Mouse (Mus musculus) liver, embryonic 16.5 days (tissue): ENCODE measurements around the gene Gdap2. TPM values are rescaled to one million over a fixed set of nuclear protein-coding genes. Genes with fewer than 3 reads are reported as not detected.

Experiments used
- ATAC-seq: fragments of 200-750 bp; cut with Nextera tagmentation; 2 replicates; pipeline ENCODE4 v1.8.0; 2017; ENCODE audit warnings: low read depth, mild to moderate bottlenecking, moderate number of reproducible peaks, moderate library complexity
- H3K27ac ChIP-seq: fragments of 300-500 bp; sonication (generic); 2 replicates; pipeline ENCODE4 v1.5.1; 2014; ENCODE audit warnings: mild to moderate bottlenecking, low read length
- H3K27me3 ChIP-seq: fragments of 300-500 bp; sonication (generic); 2 replicates; pipeline ENCODE4 v1.6.1; 2014; ENCODE audit warnings: low read depth, low read length, mixed read lengths; ENCODE audit not compliant: control insufficient read depth, insufficient read depth
- H3K36me3 ChIP-seq: fragments of 300-500 bp; sonication (generic); 2 replicates; pipeline ENCODE4 v1.6.1; 2014; ENCODE audit warnings: mild to moderate bottlenecking; ENCODE audit not compliant: control insufficient read depth, insufficient read depth
- H3K4me1 ChIP-seq: fragments of 300-500 bp; sonication (generic); 2 replicates; pipeline ENCODE4 v1.6.1; 2014; ENCODE audit warnings: low read depth, low read length, mixed read lengths; ENCODE audit not compliant: control insufficient read depth
- H3K4me2 ChIP-seq: fragments of 300-500 bp; sonication (generic); 2 replicates; pipeline ENCODE4 v1.6.1; 2014; ENCODE audit warnings: low read depth, low read length, mixed read lengths
- H3K4me3 ChIP-seq: fragments of 300-500 bp; sonication (generic); 2 replicates; pipeline ENCODE4 v1.5.1; 2014; ENCODE audit warnings: low read depth, mild to moderate bottlenecking, low read length
- H3K9ac ChIP-seq: fragments of 300-500 bp; sonication (generic); 2 replicates; pipeline ENCODE4 v1.6.1; 2014; ENCODE audit warnings: low read depth, low read length
- H3K9me3 ChIP-seq: fragments of 300-500 bp; sonication (generic); replicated peaks from 2 replicates; pipeline ENCODE4 v1.6.1; 2016; ENCODE audit warnings: low read length; ENCODE audit not compliant: control insufficient read depth
- WGBS: fragments of 180-500 bp; shearing (Covaris S2); extraction: QIAGEN DNeasy Blood & Tissue Kit; methylation state at CpG from one replicate; pipeline ENCODE4 v1.1.7; 2014; ENCODE audit not compliant: insufficient replicate concordance; 5-methylcytosine and 5-hydroxymethylcytosine counted together
- polyA plus RNA-seq: library from polyadenylated mRNA; unstranded; fragments of >200 nt; fragmentation: Nextera tagmentation; extraction: Ambion mirVana; gene quantifications from 2 replicates; pipeline ENCODE4 v1.2.1, GENCODE M21; 2015

Gene Gdap2
- 17.5 and 18.7 TPM in 2 replicates for polyA plus RNA-seq

GRCm38 (mm10) chr3:100162315-100163105 lies at the start of gene Gdap2, which contains the start of gene Wdr3:
Gene Gdap2 (plus strand): TSS chr3:100162381.
Gene Wdr3 (minus strand): TSS chr3:100162407.
- peak within 1 kb of the TSS; percentile 67 for H3K4me2 ChIP-seq
- no peaks in the 10 kb centered on the region for H3K27me3 ChIP-seq
- H3K36me3 ChIP-seq = peaks cover 3% of the 10 kb centered on the region; the same call in 1 of the 2 replicates
- peak within 1 kb of the TSS; percentile 76 for H3K9ac ChIP-seq
- peak within 1 kb of the TSS; percentile 70 for H3K4me3 ChIP-seq
- ATAC-seq = peak; percentile 97
- under 1% methylated on average over 55 of the region's 55 CpGs for WGBS
- no peaks in the 10 kb centered on the region for H3K9me3 ChIP-seq
- H3K27ac ChIP-seq = peak within 1 kb of the TSS; percentile 92
- H3K4me1 ChIP-seq = peaks cover 13% of the 10 kb centered on the region

GRCm38 (mm10) chr3:100118681-100119080 lies 43.5 kb upstream of the Gdap2 start:
- Histone ChIP-seq H3K36me3 (no peaks in the 10 kb centered on the region), H3K27me3 (no peaks in the 10 kb centered on the region), H3K9me3 (no peaks in the 10 kb centered on the region), H3K4me2 (no peak overlapping the region), H3K4me1 (no peaks in the 10 kb centered on the region), H3K27ac (no peak overlapping the region), H3K4me3 (no peak overlapping the region), H3K9ac (no peak overlapping the region)
- 64% methylated on average over 2 of the region's 2 CpGs for WGBS
- ATAC-seq = no peak

- H3K4me3 ChIP-seq = no peak overlapping the region
- WGBS = 58% methylated on average over 2 of the region's 2 CpGs
- H3K4me2 ChIP-seq = no peak overlapping the region
- H3K4me1 ChIP-seq = no peaks in the 10 kb centered on the region
- ATAC-seq = no peak
- no peaks in the 10 kb centered on the region for H3K36me3 ChIP-seq
- no peaks in the 10 kb centered on the region for H3K27me3 ChIP-seq
- no peaks in the 10 kb centered on the region for H3K9me3 ChIP-seq
- no peak overlapping the region for H3K27ac ChIP-seq
- no peak overlapping the region for H3K9ac ChIP-seq
These were observed 40.2 kb upstream of the Gdap2 start for GRCm38 (mm10) chr3:100121961-100122360.

- H3K27me3 ChIP-seq = no peaks in the 10 kb centered on the region
- no peak for ATAC-seq
- H3K4me1 ChIP-seq = no peaks in the 10 kb centered on the region
- H3K27ac ChIP-seq = no peak overlapping the region
- no peaks in the 10 kb centered on the region for H3K36me3 ChIP-seq
- no peak overlapping the region for H3K4me2 ChIP-seq
- H3K9me3 ChIP-seq = no peaks in the 10 kb centered on the region
- no peak overlapping the region for H3K4me3 ChIP-seq
- no peak overlapping the region for H3K9ac ChIP-seq
- 40% methylated on average over 1 of the region's 1 CpGs for WGBS
These were observed 39.7 kb upstream of the Gdap2 start for GRCm38 (mm10) chr3:100122445-100122844.

- WGBS = 71% methylated on average over 15 of the region's 15 CpGs
- Histone ChIP-seq H3K27ac (no peak overlapping the region), H3K4me2 (peak overlapping the region; percentile 67), H3K27me3 (no peaks in the 10 kb centered on the region), H3K4me1 (peaks cover 13% of the 10 kb centered on the region), H3K36me3 (peaks cover 5% of the 10 kb centered on the region), H3K9ac (no peak overlapping the region; the same call in 1 of the 2 replicates), H3K9me3 (no peaks in the 10 kb centered on the region), H3K4me3 (peak overlapping the region; percentile 70)
- no peak for ATAC-seq
These were observed 1.3 kb upstream of the Gdap2 start for GRCm38 (mm10) chr3:100160682-100161445.

GRCm38 (mm10) chr3:100161665-100162314 lies 391 bp upstream of the Gdap2 start:
- Histone ChIP-seq H3K27ac (peak overlapping the region; percentile 45; the same call in 1 of the 2 replicates), H3K36me3 (peaks cover 3% of the 10 kb centered on the region; the same call in 1 of the 2 replicates), H3K9ac (peak overlapping the region; percentile 76), H3K4me1 (peaks cover 13% of the 10 kb centered on the region), H3K4me2 (peak overlapping the region; percentile 67), H3K27me3 (no peaks in the 10 kb centered on the region), H3K4me3 (peak overlapping the region; percentile 70), H3K9me3 (no peaks in the 10 kb centered on the region)
- WGBS = under 1% methylated on average over 35 of the region's 35 CpGs
- ATAC-seq = no peak

GRCm38 (mm10) chr3:100163556-100163955 lies 1.4 kb downstream of the Gdap2 start:
- Histone ChIP-seq H3K4me2 (peak overlapping the region; percentile 67), H3K27ac (no peak overlapping the region), H3K4me3 (no peak overlapping the region; the same call in 1 of the 2 replicates), H3K9ac (no peak overlapping the region), H3K4me1 (peaks cover 13% of the 10 kb centered on the region), H3K27me3 (no peaks in the 10 kb centered on the region), H3K9me3 (no peaks in the 10 kb centered on the region), H3K36me3 (no peaks in the 10 kb centered on the region; the same call in 1 of the 2 replicates)
- WGBS = 63% methylated on average over 2 of the region's 2 CpGs
- ATAC-seq = no peak

- peak overlapping the region; percentile 47; the same call in 1 of the 2 replicates for H3K27ac ChIP-seq
- no peaks in the 10 kb centered on the region for H3K36me3 ChIP-seq
- no peak overlapping the region for H3K4me3 ChIP-seq
- H3K9ac ChIP-seq = no peak overlapping the region
- H3K27me3 ChIP-seq = no peaks in the 10 kb centered on the region
- no peaks in the 10 kb centered on the region for H3K9me3 ChIP-seq
- H3K4me1 ChIP-seq = peaks cover 13% of the 10 kb centered on the region
- no peak for ATAC-seq
- no peak overlapping the region for H3K4me2 ChIP-seq
These were observed 2.8 kb downstream of the Gdap2 start for GRCm38 (mm10) chr3:100164991-100165390.
